ENCODE assay signal across 8 mouse cellular contexts in genomic region chr13:44673337-44673966, GRCm38 (mm10). TPM values are rescaled to one million over a fixed set of nuclear protein-coding genes. Genes with fewer than 3 reads are reported as not detected.
DNase-seq lines count a peak whose midpoint lies in the region; ATAC-seq lines count a peak whose summit lies in the region.

No protein-coding gene starts in this region.

- 11% methylated on average over 20 of the region's 20 CpGs for WGBS in limb, embryonic 11.5 days
- WGBS in neural tube, embryonic 13.5 days: 23% methylated on average over 20 of the region's 20 CpGs

- ATAC-seq in limb, embryonic 11.5 days (ENCODE audit: insufficient number of reproducible peaks, low FRiP score, low TSS enrichment, low read depth): no peak
- no peak for ATAC-seq in neural tube, embryonic 13.5 days (ENCODE audit: low read depth)
- ATAC-seq in erythroblast, adult 5-6 weeks (replicated peaks; ENCODE audit: low FRiP score, poor library complexity, severe bottlenecking): no peak

- H3K4me2 ChIP-seq in limb, embryonic 11.5 days (ENCODE audit: low read depth, severe bottlenecking): peak overlapping the region; percentile 26; the same call in 1 of the 2 replicates
- H3K4me2 ChIP-seq in neural tube, embryonic 13.5 days: peak overlapping the region; percentile 38

- no peak overlapping the region for H3K4me3 ChIP-seq in limb, embryonic 11.5 days (ENCODE audit: low read depth, low read length)
- no peak overlapping the region for H3K4me3 ChIP-seq in neural tube, embryonic 13.5 days

- H3K27me3 ChIP-seq in limb, embryonic 11.5 days (ENCODE audit: control insufficient read depth, insufficient read depth, low read length): peaks cover 2% of the 10 kb centered on the region; the same call in 1 of the 2 replicates
- H3K27me3 ChIP-seq in neural tube, embryonic 13.5 days: peaks cover 21% of the 10 kb centered on the region

- no peak overlapping the region for H3K9ac ChIP-seq in limb, embryonic 11.5 days (ENCODE audit: low read length)
- no peak overlapping the region; the same call in 1 of the 2 replicates for H3K9ac ChIP-seq in neural tube, embryonic 13.5 days

- H3K36me3 ChIP-seq in limb, embryonic 11.5 days (ENCODE audit: control insufficient read depth, insufficient read depth, low read length): no peaks in the 10 kb centered on the region
- no peaks in the 10 kb centered on the region for H3K36me3 ChIP-seq in neural tube, embryonic 13.5 days

- no peaks in the 10 kb centered on the region for H3K9me3 ChIP-seq in limb, embryonic 11.5 days (ENCODE audit: control insufficient read depth, low read length)
- no peaks in the 10 kb centered on the region for H3K9me3 ChIP-seq in neural tube, embryonic 13.5 days

- no peaks in the 10 kb centered on the region; the same call in 1 of the 2 replicates for H3K4me1 ChIP-seq in limb, embryonic 11.5 days (ENCODE audit: control insufficient read depth, insufficient read depth, low read length)
- H3K4me1 ChIP-seq in neural tube, embryonic 13.5 days (replicated peaks): peaks cover 13% of the 10 kb centered on the region

- peak; percentile 14 for DNase-seq in embryo, embryonic 10.5 days (ENCODE audit: low spot score)
- no peak for DNase-seq in embryo, embryonic 10 days (ENCODE audit: low spot score)
- peak; percentile 3 for DNase-seq in ovary, postnatal 14 days (ENCODE audit: low spot score)
- DNase-seq in ovary, adult 18-20 months (ENCODE audit: low spot score): no peak
- DNase-seq in fat pad, adult 2 months (ENCODE audit: extremely low read depth, low read depth, low spot score): peak; percentile 19
- DNase-seq in limb, embryonic 11.5 days (ENCODE audit: low spot score): no peak

- H3K27ac ChIP-seq in limb, embryonic 11.5 days (replicated peaks; ENCODE audit: low read depth, low read length): no peak overlapping the region
- no peak overlapping the region for H3K27ac ChIP-seq in neural tube, embryonic 13.5 days (replicated peaks)

RNA-seq across cellular contexts. Expression of gene Jarid2, which starts 55.8 kb away (rescaled TPM):
- 34.5 and 37.6 TPM in 2 replicates for polyA plus RNA-seq in limb, embryonic 11.5 days (2014; fragmentation: Nextera tagmentation; extraction: Ambion mirVana)
- 57.9 and 60.9 TPM in 2 replicates for polyA plus RNA-seq in neural tube, embryonic 13.5 days (2015; fragmentation: Nextera tagmentation; extraction: Ambion mirVana)
- 10.4 and 25.9 TPM in 2 replicates for total RNA-seq in erythroblast, adult 5-6 weeks (2015; ENCODE audit: low replicate concordance)
- total RNA-seq in erythroblast, adult 5-6 weeks (2017; ENCODE audit: low replicate concordance): 10.1 and 10.9 TPM in 2 replicates

Comparison
In these comparisons a context has a peak if more than half of its experiments do, and no peak if none do; other contexts are left out.
1. DNase-seq: peak in embryo, embryonic 10.5 days (single experiment), ovary, postnatal 14 days (single experiment) and fat pad, adult 2 months (single experiment); none in embryo, embryonic 10 days (single experiment), ovary, adult 18-20 months (single experiment) and limb, embryonic 11.5 days (single experiment).